Mouse (Mus musculus) retina, postnatal 7 days (tissue): Measurements from ENCODE around the gene Rims1.
A peak's percentile ranks its signal among the peaks of the same experiment; 100 is the strongest.

ENCODE experiments used
- DNase-seq: peaks from one replicate; pipeline ENCODE4 v3.0.0-alpha.2; 2012; ENCODE audit warnings: low read depth, low spot score

Rims1 gene

DNA sequence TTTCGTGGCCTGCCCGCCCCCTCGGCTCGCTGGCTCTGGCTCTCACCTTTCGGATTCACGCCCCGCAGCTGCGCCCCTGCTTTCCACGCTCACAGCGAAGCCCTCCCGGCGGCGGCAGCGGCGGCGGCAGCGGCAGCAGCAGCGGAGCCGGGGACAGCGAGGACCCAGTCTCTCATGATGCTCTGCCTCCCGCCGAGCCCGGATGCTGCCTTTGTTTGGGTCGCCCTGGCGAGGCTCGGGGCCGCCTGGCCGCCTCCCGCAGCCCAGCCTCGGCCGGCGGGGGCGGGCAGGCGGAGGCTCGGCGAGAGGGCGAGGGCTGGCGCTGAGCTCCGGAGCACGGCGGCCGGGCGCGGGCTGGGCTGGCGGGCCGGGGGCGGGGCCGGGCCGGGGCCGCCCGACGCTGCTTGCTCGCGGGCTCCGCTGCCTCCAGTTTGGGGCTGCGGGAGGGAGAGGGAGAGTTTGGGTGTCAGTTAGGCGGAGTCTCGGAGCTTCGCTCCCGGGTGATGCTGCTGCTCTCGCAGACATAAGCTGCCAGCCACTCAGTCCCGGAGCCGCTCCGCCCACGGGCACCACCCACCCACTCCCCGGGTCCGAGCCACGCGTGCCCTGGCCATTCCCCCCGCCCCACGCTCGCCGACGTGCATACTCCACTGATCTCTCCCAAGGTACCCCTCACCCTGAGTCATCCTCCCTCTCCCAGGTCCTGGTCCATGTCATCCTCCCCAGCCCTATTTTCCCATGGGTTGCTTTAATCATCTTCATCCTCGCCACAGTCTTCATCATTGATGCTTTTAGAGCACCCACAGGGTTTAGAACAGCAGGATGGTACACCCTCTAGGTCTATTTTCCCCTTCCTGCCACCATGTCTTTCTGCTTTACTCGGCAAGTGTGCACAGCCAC, at the start of gene Rims1:
Rims1 (minus strand) TSS at position 269 of the 900 bp plus-strand sequence.
- DNase-seq, result peak; percentile 33

DNA sequence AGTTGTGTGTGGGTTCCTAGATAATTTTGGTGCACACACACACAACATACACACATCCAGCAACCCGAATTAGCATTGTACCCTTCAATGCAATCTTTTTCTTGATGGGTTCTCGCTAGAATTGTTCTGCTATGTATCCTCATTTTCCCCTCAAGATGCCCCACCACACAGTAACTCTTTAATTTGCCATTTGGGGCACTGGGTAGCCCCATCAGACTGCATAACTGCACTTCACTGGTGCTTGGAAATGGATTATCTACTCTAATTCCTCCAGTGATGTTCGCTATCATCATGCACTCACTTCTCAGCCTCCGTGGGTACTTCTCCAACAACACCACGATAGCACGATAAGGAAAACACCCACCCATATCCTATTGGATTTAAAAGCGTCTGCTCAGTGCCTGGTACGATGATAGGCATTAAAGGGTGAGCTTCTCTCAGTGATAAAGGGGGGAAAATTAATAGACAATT, 867 bp upstream of the Rims1 start:
- no peak for DNase-seq

DNA sequence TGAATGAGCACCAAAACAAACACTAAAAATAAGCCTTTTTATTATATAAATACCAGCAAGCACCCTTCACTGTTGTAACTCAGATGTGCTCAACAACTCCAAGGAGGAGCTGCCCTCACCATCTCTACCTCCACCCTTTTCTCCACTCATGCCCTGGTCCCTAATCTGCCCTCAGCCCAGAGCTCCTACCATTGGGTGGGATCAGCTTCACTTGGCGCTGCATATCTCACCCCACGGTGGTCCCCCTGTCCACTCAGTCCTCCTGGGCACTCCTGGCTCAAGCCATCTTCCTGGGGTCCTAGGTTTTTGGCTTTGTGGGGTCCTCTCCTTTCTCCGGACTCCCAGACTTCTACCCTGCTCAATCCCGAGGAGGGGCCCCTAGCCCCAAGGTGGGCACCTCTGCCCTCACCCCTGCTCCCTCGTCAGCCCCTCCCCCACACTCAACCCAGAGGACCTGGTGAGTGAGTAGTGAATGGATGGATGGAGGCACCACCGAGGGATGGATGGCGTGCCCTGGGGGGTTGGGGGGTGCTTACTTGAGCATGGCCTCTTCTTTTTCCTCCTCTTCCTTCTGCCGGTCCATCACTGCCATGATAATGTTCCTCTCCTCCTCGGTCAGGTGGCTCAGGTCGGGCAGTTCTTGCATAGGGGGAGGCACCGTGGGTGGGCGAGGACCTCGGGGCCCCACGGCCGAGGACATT, 619 bp downstream of the Rims1 start:
- DNase-seq, result no peak

DNA sequence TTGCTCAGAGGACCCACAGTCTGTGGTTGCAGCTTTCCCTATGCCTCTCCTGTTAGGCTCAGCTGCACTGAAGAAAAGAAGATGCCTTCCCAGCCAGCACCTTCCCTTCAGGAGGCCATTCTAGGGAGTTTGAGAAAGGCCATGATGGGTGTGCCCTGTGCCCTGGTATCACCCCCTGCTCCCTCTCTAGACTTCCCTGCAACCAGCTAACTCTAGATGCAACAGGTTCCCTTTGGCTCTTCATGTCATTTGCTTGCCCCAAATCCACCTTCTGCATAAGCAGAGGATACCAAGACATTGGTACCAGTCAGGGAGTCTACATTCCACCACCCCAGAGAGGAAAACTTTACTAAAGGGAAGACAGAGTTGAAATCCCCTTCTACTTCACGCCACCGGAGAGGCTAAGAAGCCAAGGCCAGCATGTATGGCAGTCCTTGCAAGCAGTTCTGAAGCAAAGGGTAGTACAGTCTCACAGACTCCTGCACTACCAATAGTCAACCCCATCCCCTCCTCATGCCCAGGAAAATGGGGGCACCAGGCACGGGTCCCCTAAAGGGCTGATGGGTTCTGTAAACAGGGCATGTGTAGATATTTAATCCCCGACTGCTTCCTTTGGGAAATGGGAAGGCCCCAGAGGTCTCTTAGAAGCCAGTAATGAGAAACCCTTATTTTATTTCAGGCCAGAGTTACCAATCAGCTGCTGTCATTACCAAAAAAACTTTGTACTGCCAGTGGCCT, 1.5 kb downstream of the Rims1 start:
- DNase-seq, result no peak

DNA sequence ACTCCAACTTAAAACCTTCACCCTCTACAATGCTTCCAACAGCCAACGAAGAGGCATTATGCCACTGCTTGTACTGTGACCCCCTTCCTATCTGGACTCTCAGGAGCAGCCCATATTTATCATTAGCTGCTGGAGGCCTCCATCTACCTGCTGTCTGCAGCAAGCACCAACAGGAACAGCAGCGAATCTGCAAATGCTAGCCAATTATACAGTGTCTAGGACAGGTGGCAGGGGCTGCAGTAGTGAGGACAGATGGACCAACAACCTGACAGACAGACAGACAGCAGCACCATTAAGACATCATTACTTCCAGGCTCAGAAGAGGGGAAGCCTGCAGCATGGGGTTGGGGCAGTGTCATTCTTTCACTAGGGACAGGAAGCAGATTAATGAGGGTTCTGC, 2.3 kb downstream of the Rims1 start:
- DNase-seq, result no peak

DNA sequence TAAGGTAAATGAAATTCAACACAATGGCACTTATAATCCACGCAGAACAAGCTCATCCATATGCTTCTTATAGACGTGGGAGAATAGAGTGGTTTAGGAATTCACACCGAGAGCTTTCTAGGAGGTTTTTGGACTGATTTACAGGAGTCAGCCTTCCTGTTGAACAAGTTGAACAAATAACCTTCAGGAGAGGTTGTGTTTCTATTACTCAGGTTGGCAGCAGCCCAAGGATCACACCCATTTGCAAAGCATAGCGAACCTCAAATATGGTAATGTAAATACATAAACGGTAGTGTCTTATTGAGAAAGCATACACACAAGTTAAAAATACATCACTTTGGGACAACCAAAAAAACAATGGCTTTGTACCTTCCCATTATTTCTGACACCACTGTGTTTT, 5.5 kb downstream of the Rims1 start:
- no peak for DNase-seq

DNA sequence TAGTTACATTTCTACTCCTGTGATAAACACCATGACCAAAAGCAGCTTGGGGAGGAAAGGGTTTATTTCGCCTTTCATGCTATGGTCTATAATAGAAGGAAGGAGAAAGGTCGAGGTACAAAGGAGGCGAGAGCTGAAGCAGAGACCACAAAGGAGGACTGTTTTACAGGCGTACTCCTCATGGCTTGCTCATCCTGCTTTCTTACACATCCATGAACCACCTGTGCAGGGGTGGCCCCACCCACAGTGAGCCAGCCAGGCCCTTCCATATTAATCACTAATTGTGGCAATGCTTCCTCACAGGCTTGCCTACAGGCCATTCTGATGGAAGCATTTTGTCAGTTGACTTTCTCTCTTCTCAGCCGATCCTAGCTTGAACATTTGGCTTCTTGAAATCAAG, 8.7 kb downstream of the Rims1 start:
- no peak for DNase-seq

DNA sequence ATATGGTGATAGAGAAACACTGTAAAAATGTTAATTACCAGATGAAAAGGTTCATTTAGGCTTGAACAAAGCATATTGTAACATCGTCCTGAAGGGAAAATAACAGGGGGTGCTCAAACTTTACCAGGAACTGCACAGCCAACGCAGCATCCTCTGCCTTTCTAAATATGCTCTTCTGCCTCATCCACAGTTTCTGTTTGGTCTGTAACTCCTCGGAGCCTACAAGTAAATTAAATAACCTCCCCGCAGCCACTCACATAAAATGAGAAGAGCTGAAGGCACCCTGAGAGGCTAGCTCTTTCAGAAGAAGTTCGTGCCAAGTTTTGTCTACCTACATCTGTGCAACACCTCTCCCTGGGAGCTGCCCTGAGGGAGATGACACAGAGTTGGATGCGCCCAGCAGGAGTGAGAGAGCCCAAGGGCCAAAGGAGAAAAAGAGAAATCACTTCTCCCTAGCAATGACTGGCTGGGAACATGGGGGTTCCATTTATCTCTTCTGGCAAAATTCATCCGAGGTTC, 16.3 kb downstream of the Rims1 start:
- DNase-seq, result no peak

DNA sequence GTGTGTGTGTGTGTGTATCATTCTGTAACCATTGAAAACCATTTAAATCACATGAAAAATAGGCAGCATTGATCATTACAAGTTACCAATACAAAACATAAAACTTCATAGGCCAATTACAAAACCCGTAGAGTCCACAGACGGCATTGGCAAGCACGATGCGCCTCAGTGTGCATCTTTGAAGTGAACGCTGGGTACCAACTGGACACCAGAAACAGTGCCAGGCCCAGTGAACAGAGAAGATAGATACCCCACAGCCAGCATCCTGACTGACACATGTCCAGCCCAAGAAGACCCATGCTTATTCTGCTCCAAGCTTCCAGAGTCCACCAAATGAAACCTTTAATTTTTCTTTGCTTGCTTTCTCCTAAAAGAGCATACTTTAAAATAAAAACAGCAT, 18.2 kb downstream of the Rims1 start:
- no peak for DNase-seq

DNA sequence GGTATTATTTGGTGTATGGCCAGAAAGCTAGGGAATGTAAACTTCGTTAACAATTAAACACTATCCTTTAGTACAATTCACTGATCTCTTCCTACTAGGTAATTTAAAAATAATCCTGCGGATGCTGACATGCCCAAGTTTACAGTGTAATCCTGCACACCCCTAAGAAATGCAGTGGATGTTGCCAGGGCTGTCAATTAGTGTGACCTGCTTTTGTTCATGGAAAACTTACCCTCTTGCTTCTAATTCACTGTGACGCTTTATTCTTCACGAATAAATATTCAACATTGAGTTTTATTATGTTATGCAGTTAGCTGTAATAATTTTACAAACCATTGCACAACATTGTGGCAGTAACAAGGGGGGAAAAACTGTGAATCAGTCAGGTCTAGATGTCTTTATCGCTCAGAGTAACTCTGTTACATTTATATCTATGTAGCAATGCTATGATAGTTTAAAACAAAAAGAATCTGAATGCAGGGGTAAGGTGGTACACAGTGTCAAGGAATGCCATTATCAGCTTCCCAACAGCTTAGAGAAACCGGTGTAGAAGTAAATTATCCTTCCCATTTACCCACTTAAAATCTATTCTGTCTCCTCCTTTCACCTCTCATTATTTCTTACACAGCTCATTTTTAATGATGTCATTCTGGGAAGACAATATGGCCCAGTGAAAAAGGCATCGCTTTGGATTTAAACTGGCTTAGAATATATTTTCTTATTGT, 35.1 kb downstream of the Rims1 start:
- peak; percentile 3 for DNase-seq

DNA sequence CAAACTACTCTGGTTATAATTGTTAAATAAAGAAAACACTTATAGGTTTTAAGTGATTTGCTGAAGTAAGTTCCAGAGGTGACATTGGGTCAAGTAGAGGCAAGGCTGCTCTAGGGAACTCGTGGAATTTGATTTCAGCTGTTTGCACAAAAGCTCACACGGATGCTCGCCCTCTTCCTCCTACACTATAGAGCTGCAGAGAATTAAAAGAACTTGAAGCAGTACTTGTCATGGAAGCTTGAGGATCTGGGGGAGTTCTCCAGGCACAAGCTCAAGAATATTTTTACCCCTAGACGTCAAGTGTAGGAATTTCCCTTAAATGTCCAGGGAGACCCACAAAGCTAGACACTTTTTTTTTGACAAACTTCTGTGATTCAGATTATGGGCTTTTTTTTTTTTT, 42.4 kb downstream of the Rims1 start:
- DNase-seq, result no peak

DNA sequence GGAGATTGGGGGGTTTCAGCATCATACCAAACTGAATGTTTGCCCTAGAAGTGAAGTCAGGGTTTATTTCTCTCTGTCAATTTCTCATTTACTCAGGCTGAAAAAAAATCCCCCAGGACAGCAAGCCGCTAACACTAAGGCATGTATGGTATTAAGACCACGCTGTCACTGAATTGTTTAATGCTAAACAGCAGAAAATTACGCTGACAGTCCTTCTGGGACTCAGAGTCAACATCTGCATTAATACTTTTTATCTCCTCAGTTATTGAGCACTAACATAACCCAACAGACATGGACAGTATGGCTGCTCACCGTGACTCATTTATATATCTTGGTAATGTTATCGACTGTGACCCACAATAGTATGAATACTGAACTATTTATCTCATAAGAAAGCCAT, 43.0 kb downstream of the Rims1 start:
- no peak for DNase-seq

DNA sequence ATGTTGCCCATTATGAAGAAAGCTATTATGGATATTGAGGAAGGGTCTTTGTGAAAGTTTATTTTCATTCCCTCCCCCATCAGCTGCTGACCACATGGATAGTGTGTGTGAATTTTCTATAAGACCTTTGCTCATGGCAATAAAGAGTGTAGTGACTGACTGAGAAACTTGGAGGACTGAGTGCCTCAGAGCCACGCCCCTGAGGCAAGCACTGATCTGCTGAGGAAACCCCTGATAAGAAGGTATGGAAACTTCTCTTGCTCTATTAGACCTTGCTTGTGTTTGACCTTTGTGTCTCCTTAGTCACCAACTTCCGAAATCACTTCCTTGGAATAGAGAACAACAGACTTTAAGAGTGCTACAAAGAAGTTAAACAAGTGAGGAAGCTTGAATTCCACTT, 55.3 kb downstream of the Rims1 start:
- no peak for DNase-seq

DNA sequence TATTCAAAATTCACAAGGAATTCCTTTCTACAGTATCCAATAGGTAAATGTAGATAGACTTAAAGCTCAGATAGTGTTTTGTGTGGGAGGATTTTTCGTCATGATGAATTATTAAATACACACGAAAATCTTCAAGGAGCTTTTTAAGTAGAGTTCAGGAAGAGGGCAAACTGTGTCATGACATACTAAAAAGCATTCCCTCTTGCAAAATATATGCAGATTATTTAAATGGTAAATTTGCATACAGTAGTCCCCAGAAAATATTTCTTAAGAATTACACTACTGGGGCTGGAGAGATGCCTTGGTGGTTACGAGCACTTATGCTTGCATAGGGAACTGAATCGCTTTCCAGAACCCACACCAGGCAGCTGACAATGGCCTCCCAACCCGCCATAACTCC, 61.1 kb downstream of the Rims1 start:
- no peak for DNase-seq

DNA sequence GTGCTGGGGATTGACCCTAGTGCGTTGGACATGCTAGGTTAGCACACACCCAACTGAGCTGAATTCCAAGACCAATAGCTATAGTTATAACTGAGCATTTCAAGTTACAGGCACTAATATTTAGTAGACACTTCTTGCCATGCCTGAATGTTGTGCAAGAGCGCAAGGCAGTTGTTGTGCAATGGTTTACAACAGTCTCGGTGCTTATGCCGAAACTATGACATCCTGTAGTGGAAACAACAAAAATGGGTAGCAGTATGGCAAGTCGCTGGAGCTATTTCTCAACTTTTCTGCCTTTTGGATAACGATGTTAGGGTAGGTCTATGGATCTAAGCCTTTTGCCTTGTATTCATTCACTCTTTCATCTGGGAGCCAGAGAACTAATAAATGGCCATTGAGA, 68.3 kb downstream of the Rims1 start:
- DNase-seq, result no peak

DNA sequence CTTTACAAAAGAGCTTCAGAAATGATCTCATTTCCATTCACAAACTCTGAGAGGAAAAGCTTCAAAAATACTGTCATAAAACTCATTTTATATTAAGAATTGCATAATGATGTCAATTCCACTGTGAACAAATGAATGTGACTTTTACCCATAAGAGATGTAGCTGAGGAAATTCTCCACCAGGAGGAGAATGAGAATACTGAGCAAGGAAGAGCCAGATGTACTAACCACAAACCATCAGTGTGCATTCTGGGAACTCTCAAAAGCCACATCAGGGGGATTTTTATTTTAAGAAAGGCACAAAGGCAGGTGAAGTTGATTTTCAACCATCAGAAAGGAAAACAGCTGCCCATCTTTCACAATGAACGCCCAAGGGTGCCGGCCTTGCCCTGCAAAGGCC, 71.4 kb downstream of the Rims1 start:
- DNase-seq, result no peak

DNA sequence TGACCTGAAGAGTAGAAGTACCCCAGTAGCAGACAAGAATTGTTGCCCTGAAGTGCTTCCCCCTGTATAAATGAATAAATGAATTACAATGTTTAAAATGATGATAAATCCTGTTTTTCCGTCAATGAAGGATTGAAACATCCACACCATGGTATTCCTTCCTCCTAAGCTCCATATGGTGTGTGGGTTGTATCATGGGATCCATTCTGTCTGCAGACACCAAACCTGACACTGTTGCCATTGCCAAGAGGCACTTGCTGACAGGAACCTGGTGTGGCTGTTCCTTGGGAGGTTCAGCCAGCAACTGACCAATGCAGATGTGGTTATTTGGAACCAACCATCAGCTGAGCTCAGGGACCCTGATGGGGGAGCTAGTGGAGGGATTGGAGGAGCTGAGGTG, 72.5 kb downstream of the Rims1 start:
- DNase-seq, result no peak

DNA sequence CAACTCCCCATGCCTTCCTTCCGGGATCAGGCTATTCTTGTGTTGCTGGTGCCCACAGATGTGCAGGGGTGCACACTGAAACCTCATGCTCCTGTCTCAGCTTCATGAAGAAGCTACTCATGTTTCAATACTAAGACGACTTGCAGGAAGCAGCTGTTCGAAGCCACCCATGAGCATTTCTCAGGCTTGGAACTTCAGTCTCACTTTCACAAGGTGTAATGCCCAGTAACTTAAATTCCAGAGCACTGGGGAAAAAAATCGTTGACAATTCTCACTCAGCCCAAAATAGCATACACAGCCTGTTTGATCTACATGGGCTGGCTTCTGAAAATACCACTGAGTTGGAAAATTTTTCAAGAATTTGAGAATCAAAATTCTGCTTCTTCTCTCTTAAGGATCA, 77.6 kb downstream of the Rims1 start:
- DNase-seq, result no peak

DNA sequence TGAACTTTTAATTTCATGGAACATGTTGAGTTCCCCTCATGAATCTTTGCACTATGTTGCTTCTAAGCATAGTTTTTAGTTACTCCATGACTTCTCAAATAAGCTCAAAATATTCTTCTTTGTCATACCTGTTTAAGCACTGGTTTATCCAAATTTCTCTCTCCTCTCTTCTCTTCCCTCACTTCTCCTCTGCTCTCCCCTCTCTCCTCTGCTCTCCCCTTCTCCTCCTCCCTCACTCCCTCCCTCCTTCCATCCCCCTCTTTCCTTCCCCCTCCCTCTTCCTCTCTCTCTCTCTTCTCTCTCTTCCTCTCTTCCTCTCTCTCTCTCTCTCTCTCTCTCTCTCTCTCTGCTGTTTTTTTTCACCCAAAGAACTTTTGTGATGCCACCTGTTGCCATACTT, 84.1 kb downstream of the Rims1 start:
- DNase-seq, result no peak

DNA sequence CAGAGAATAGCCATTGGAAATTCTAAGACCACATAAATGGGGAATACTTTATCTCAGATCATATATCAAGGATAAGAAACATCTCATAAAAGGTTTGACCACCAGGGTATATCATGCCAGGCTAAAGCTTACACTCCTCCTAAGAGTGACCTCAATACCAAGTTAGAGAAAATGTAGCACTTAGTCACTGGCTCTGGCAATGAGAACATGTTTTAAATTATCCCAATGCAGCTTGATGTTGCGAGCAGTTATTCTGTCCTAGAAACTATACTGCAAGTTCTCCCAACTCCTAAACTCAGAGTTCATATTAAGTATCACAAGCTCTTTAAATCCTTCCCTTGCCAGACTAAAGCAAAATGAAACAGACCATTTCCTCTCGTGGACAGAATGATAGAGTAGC, 85.1 kb downstream of the Rims1 start:
- DNase-seq, result no peak

DNA sequence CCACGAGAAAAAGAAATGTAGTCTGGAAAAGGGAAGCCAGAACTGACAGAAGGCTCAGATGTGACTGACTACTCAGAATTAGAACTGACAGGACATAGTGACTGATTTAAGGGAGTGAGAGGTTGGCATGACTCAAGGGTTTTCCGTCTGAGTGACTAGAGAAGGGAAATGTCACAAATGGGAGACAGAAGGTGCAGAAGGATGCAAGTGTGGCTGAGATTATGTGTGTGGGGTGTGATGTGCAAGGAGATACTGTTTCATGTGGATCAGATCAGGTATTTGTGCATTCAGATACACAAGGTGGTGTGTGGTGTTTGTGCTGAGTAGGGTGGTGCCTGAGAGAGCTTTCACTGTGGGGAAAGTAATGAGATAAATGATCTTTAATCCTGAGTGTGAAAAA, 96.3 kb downstream of the Rims1 start:
- no peak for DNase-seq
